Mouse (Mus musculus) embryonic fibroblast, embryonic 13.5 days (primary cell): ENCODE measurements around the gene Gm14419. TPM values are rescaled to one million over a fixed set of nuclear protein-coding genes. Genes with fewer than 3 reads are reported as not detected.
"Not testable (repeated sequence)": the region's sequence is repeated elsewhere in the genome, so short reads cannot be mapped to it uniquely, and the experiment has no call there.

Source experiments
- H3K27ac ChIP-seq: 2 replicates; pipeline ENCODE4 v1.5.1; 2012; ENCODE audit warnings: low read length, control low read depth, inconsistent platforms; ENCODE audit not compliant: insufficient read depth
- H3K4me1 ChIP-seq: 2 replicates; pipeline ENCODE4 v1.6.1; 2011; ENCODE audit warnings: low read length; ENCODE audit not compliant: control insufficient read depth, insufficient read depth
- H3K4me3 ChIP-seq: 2 replicates; pipeline ENCODE4 v1.5.1; 2011; ENCODE audit warnings: mild to moderate bottlenecking, control low read depth, low read length; ENCODE audit not compliant: insufficient read depth
- polyA plus RNA-seq: library from polyadenylated mRNA; stranded (reverse); fragments of >200 nt; gene quantifications from 2 replicates; pipeline ENCODE4 v1.2.4, GENCODE M21; 2011; ENCODE audit warnings: low read depth; ENCODE audit not compliant: missing spikeins, insufficient read length

The Gm14419 gene
- polyA plus RNA-seq: 15.1 and 28.1 TPM in 2 replicates

GRCm38 (mm10) chr2:177000656-177001055, at the start of gene Gm14419:
Gene Gm14419 (plus strand): TSS chr2:177000956.
- not testable (repeated sequence) for H3K4me1 ChIP-seq

More at GRCm38 (mm10) chr2:177000656-177001055, at the start of gene Gm14419:
- H3K4me3 ChIP-seq, H3K27ac ChIP-seq: not testable (repeated sequence)

Other genes with a start within 250 kb of the Gm14419 start
- 13.1 and 14.1 TPM in 2 replicates for gene Gm14295, start 202.3 kb upstream of the Gm14419 start, polyA plus RNA-seq
- gene Gm14408, start 169.8 kb upstream of the Gm14419 start, polyA plus RNA-seq: not detected in 2 replicates
- gene Gm14296, start 73.1 kb upstream of the Gm14419 start, polyA plus RNA-seq: 12.8 and 12.9 TPM in 2 replicates
- gene Gm14401, start 73.4 kb downstream of the Gm14419 start, polyA plus RNA-seq: 0.85 TPM in 1 of 2 replicates, not detected in the other
- 6.9 and 8.0 TPM in 2 replicates for gene Gm14410, start 205.5 kb downstream of the Gm14419 start, polyA plus RNA-seq